Mouse (Mus musculus) Muller cell, postnatal 12 days (primary cell): Measurements from ENCODE around the gene Dlk1.
A peak's percentile ranks its signal among the peaks of the same experiment; 100 is the strongest.
"Not testable (repeated sequence)": the region's sequence is repeated elsewhere in the genome, so short reads cannot be mapped to it uniquely, and the experiment has no call there.

Source experiments
- DNase-seq: peaks from one replicate; pipeline ENCODE4 v3.0.0-alpha.2; 2015; ENCODE audit errors: inconsistent ontology term

The Dlk1 gene

GRCm38 (mm10) chr12:109438383-109438782 is 14.2 kb upstream of the Dlk1 start:
- no peak for DNase-seq

- no peak for DNase-seq
Measured at GRCm38 (mm10) chr12:109439974-109440373, 12.6 kb upstream of the Dlk1 start.

GRCm38 (mm10) chr12:109441366-109441765 is 11.3 kb upstream of the Dlk1 start:
- DNase-seq: peak; percentile 55

- no peak for DNase-seq
Measured at GRCm38 (mm10) chr12:109442115-109442514, 10.5 kb upstream of the Dlk1 start.

- no peak for DNase-seq
Measured at GRCm38 (mm10) chr12:109443276-109443675, 9.3 kb upstream of the Dlk1 start.

- DNase-seq: no peak
Measured at GRCm38 (mm10) chr12:109444999-109445398, 7.6 kb upstream of the Dlk1 start.

- no peak for DNase-seq
Measured at GRCm38 (mm10) chr12:109445499-109446235, 7.0 kb upstream of the Dlk1 start.

- DNase-seq: peak; percentile 40
Measured at GRCm38 (mm10) chr12:109446236-109446941, 6.2 kb upstream of the Dlk1 start.

- peak; percentile 73 for DNase-seq
Measured at GRCm38 (mm10) chr12:109449421-109450411, 2.9 kb upstream of the Dlk1 start.

GRCm38 (mm10) chr12:109453065-109453997 is 708 bp downstream of the Dlk1 start:
- DNase-seq: peak; percentile 38

GRCm38 (mm10) chr12:109454137-109454536 is 1.5 kb downstream of the Dlk1 start:
- DNase-seq: no peak

- DNase-seq: no peak
Measured at GRCm38 (mm10) chr12:109456531-109457202, 4.0 kb downstream of the Dlk1 start.

- DNase-seq: no peak
Measured at GRCm38 (mm10) chr12:109457836-109458235, 5.2 kb downstream of the Dlk1 start.

GRCm38 (mm10) chr12:109458896-109459295 is 6.3 kb downstream of the Dlk1 start:
- no peak for DNase-seq

- DNase-seq: no peak
Measured at GRCm38 (mm10) chr12:109459481-109460401, 7.1 kb downstream of the Dlk1 start.

- no peak for DNase-seq
Measured at GRCm38 (mm10) chr12:109462594-109462993, 10.0 kb downstream of the Dlk1 start.

GRCm38 (mm10) chr12:109467417-109467816 is 14.8 kb downstream of the Dlk1 start:
- not testable (repeated sequence) for DNase-seq

- DNase-seq: no peak
Measured at GRCm38 (mm10) chr12:109469793-109470192, 17.2 kb downstream of the Dlk1 start.

- no peak for DNase-seq
Measured at GRCm38 (mm10) chr12:109472627-109473026, 20.0 kb downstream of the Dlk1 start.
